Mouse (Mus musculus) gastrocnemius, adult 2 months (tissue): ENCODE data around the gene E4f1. TPM values are rescaled to one million over a fixed set of nuclear protein-coding genes. Genes with fewer than 3 reads are reported as not detected.

Source experiments
- DNase-seq: peaks from one replicate; pipeline ENCODE4 v3.0.0; 2022
- H3K27ac ChIP-seq: fragments of 200-600 bp; 2 replicates; pipeline ENCODE4 v1.8.1; 2022; ENCODE audit warnings: mild to moderate bottlenecking
- H3K4me3 ChIP-seq: fragments of 200-600 bp; 2 replicates; pipeline ENCODE4 v1.8.1; 2022; ENCODE audit warnings: mild to moderate bottlenecking, moderate library complexity
- CTCF ChIP-seq: fragments of 200-600 bp; IDR thresholded peaks from 2 replicates; pipeline ENCODE4 v1.8.1; 2022; ENCODE audit warnings: antibody characterized with exemption, mild to moderate bottlenecking, moderate library complexity
- intact Hi-C: fragments of 180-260 bp; cut with DNase I; formaldehyde crosslinking; loops from one replicate; pipeline ENCODE4 v1.15.1; 2025
- total RNA-seq, 2 experiments: library from RNA; stranded (reverse); gene quantifications; 2 replicates each; pipeline ENCODE4 v1.2.3; 2021

E4f1 gene
- total RNA-seq, 2 experiments from 2014 or later = 11.4 to 16.5 TPM

DNA sequence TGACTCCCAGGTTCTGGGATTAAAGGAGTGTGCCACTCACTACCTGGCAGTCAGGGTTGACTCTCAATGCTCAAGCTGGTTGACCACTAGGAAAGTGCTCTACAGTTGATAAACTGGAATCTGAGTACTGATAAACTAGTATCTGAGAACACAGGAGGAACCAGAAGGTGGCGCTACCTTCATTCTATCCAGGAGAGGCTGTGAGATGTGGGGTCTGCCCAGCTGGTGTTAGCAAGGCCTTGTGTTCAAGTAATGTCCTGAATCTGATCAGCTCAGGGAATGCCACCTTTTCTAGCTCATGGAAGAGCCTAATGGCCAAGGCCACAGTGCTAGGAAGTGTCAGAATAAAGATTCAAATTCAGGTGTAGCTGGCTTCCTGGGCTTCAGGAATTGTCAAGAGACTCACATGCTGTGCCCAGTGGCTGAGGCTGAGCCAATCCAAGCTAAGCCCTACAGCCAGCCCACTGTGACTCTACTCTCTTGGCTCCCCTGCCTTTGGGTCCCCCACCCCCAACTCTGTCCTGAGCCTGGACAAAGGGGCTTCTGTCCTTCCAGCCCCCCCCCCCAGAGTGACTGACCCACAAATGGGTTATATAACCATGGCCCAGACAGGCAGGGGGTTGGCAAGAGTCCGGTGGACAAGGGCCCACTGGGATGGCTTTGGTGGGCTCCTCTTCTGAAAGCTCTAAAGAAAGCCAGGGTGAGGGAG is 24.7 kb upstream of the E4f1 start:
- peak; percentile 78 for TF ChIP-seq CTCF
- Histone ChIP-seq H3K4me3 (no peak overlapping the region), H3K27ac (no peak overlapping the region)
- no peak for DNase-seq
- intact Hi-C loops = loop anchor here (2.0 kb wide), 1 partner anchor 40 kb away; the partner anchor contains the start of gene Rab26

DNA sequence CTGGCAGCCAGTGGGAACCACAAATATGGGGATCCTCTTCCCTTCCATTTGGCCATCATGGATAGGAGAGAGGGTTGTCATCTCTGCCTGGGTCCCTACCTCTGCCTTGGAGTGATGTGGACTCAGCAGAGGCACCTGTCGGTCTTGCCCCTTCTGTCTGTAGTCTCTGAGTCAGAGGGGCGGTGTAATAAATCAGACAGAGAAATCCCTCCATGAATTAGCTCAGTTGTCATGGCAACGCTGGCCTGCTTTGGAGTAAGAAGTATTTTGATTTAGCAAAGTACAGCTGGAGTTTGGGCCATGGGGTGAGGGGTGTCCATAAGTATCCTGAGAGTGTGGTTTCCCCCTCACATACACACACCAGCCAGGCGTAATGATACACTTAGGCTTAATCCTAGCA is 20.3 kb upstream of the E4f1 start:
- intact Hi-C loops = no loop called here
- Histone ChIP-seq H3K27ac (no peak overlapping the region), H3K4me3 (no peak overlapping the region)
- TF ChIP-seq CTCF = no peak
- DNase-seq = no peak

DNA sequence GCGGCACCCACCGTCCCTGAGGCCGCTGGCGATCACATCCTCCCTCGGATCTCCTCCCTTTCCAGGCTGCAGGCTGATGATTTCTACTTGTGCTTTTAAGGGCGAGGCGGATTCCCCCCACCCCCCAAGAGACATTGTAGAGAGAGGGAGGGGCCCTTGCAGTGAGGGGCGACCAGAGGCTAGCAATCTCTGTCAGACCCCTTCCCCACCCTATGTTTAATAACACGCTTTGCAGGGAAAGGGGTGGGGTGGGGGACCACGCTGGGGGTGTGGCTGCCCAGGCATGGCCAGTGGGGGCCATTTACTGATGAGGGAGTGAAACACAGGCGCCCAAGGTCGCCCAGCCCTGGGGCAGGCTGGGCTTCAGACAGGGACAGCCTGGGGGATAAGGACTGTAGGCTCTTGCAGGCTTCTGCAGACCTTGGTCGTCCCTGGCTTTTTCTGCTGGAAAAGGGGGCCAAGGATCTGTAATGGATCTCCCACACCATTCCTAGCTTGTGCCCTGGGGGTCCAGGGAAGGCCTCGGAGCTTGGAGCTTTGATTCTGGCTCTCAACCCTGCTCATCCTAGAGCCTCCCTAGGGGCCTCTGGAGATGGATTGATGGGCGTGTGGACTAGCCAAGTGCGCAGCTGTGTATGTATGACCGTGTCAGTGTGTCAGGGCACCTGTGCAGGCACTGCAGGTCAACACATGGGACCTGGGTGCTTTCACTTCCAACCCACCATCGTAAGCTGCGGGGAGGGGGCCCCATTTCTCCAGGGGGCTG is 19.3 kb upstream of the E4f1 start:
- TF ChIP-seq CTCF = no peak
- DNase-seq = no peak
- Histone ChIP-seq H3K4me3 (peak overlapping the region; percentile 81), H3K27ac (no peak overlapping the region)
- intact Hi-C loops = loop anchor here (5.0 kb wide), 1 partner anchor 38 kb away; the partner anchor contains the start of gene Traf7

DNA sequence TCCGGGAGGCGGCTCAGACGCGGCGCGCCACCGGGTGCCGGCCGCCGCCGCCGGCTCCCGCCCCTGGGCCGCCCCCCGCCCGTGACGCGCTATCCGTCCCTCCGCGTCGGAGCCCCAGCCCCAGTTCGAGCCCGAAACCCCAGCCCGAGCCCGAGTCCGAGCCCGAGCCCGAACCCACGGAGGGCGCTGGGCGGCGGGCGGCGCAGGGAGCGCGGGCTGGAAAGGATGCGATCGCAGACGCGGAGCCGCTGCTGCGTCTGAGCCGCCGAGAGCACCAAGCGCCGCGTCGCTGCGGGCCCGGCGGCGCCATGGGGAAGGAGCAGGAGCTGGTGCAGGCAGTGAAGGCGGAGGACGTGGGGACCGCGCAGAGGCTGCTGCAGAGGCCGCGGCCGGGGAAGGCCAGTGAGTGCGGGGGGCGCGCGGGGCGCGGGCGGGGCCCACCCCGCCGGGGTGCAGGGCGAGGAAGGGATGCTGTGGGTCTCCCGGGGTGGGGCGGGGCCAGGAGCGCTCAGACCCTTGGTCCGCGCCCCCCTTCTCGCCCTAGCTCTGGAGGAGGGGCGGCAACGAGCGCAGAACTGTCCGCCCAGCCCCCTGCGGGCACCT is 18.6 kb upstream of the E4f1 start:
- H3K27ac ChIP-seq = peak overlapping the region; percentile 28
- TF ChIP-seq CTCF = no peak
- H3K4me3 ChIP-seq = peak overlapping the region; percentile 81
- DNase-seq = peak; percentile 48
- intact Hi-C loops = loop anchor here (5.0 kb wide), 1 partner anchor 39 kb away; the partner anchor contains the start of gene Traf7

DNA sequence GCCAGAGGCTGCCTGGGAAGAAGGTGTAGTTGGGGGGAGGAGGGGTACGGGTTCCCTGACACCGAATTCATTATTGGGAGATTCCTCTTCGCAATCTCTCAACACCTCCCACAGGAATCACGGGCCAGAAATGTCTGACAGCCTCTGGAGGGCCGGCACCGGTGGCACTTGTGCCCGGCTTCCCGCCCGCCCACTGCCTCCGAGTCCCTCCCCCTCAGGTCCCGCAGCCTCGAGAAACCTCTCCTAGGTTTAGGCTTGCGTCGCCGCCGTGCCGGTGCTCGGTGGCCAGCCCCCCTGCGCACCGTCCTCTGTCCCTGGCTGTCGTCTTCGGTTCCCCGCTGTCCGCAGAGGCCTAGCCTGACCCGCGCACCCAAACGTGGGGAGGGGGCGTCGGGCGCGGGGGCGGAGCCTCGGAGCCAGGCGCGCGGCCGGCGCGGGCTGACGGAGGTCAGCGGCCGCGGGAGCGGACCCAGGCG is 18.1 kb upstream of the E4f1 start, which contains the start of gene Caskin1:
TSS of gene Caskin1 (plus strand) at position 416 of the 476 bp plus-strand sequence.
- no peak for TF ChIP-seq CTCF
- intact Hi-C loops = loop anchor here (5.0 kb wide), 1 partner anchor 39 kb away; the partner anchor contains the start of gene Traf7
- Histone ChIP-seq H3K27ac (peak within 1 kb of the TSS; percentile 28), H3K4me3 (peak within 1 kb of the TSS; percentile 81)
- DNase-seq = no peak

DNA sequence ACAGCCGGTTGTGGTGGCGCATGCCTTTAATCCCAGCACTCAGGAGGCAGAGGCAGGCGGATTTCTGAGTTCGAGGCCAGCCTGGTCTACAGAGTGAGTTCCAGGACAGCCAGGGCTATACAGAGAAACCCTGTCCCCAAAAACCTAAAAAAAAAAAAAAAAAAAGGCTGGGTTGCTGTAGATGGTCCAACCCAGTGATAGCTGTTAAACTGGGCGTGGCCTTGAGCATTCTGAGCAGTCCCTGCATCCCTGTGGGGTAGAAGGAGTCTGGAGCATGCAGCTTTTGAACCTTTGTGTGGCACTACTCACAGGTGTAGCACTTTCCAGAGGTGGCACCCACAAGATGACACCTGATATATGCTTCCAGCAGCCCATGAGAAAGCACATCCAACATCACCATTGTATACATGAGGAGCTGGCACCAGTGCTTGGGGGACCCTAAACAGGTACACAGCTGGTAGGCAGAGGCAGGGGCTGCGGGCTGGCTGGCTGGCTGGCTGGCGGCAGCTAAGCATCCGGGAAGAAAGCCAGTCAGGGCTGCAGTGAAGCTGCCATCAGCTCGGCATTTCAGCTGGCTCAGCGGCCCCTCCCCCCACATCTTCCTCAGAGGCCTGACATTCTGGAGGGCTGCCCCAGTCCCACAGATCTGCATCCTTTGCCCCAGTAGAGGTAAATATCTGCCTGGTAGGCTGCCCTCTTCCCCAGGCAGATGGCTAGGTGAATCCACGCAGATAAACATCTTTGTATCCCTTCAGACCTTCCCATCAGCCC is 15.2 kb upstream of the E4f1 start:
- intact Hi-C loops = loop anchor here (5.0 kb wide), 1 partner anchor 42 kb away; the partner anchor contains the start of gene Traf7
- peak; percentile 68 for DNase-seq
- TF ChIP-seq CTCF = no peak

DNA sequence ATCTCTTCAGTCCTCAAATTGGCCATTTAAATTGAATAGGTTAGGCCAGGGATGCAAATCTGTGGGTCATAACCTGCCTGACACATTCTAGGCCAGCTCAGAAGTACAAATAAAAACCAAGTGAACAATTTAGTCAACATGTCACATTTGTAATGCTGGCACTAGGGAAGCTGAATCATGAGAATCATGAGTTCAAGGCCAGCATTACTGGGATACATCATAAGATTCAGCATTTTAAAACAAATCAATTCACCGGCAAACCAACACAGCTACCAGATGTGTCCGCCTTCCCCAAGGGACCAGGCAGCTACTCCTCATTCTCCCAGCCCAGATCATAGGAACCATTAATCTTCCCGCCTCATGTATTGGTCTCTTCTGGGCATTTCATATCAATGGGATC is 13.4 kb upstream of the E4f1 start:
- no peak for DNase-seq
- Histone ChIP-seq H3K4me3 (no peak overlapping the region), H3K27ac (no peak overlapping the region)
- no peak for TF ChIP-seq CTCF
- intact Hi-C loops = no loop called here

More for the DNA sequence above, 15.2 kb upstream of the E4f1 start:
- Histone ChIP-seq H3K4me3 (no peak overlapping the region), H3K27ac (no peak overlapping the region)

DNA sequence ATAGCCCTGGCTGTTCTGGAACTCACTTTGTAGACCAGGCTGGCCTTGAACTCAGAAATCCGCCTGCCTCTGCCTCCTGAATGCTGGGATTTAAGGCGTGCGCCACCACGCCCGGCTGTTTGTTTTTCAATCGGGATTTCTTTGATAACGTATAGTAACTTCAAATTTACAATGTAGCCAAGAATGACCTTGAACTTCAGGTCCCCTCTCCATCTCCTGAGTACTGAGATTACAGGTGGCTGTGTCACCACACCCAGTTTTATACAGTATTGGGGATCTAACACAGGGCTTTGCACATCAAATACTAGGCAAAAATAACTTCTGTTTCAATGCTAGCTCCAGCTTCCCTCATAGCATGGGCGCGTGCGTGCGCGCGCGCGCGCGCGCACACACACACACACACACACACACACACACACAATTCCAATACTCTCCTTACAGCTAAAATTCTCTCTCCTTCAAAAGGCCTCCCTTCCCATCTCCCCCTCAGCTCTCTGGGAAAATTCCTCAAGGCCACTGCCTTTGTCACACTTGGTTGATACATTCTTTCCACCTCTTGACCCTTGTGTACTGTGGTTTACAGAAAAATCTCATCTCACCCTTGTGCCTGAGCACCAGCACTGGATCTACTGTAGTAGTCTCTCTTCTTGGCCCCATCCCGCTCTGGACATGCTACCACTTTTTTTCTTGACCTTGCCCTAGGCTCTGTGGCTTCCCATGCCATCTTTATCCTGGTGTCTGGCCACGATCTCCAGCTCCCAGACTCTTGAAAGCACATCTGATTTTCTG is 11.1 kb upstream of the E4f1 start:
- no peak for TF ChIP-seq CTCF
- Histone ChIP-seq H3K27ac (no peak overlapping the region), H3K4me3 (no peak overlapping the region)
- intact Hi-C loops = no loop called here
- DNase-seq = no peak

DNA sequence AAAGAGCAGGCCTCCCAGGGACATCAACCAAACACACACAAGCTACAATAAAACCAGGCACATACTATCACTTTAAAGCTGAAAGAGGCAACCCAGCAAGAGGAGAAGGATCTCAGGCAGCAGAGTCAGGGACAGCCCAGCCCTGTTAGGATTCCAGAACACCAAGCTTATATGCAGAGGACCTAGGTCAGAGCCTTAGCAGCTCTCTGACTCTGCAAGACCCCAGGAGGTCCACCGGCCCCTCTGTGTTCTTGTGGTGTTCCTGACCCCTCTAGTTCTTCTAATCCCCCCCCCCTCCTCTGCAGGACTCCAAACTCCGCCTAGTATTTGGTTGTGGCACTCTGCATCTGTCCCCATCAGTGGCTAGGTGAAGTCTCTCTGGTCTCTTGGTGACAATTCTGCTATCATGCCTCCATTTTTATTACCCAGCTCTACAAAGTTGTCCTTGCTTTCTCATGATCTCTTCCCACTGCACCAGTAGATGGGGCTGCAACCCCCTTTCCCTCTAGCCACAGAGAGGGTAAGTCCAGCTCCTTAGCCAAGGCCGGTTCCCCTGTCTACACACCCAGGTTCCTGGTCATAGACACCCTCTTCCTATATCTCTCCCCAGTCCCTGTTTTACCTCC is 10.2 kb upstream of the E4f1 start:
- peak; percentile 10; the same call in 1 of the 2 replicates for TF ChIP-seq CTCF
- intact Hi-C loops = no loop called here
- no peak overlapping the region for H3K4me3 ChIP-seq
- no peak overlapping the region for H3K27ac ChIP-seq
- no peak for DNase-seq

DNA sequence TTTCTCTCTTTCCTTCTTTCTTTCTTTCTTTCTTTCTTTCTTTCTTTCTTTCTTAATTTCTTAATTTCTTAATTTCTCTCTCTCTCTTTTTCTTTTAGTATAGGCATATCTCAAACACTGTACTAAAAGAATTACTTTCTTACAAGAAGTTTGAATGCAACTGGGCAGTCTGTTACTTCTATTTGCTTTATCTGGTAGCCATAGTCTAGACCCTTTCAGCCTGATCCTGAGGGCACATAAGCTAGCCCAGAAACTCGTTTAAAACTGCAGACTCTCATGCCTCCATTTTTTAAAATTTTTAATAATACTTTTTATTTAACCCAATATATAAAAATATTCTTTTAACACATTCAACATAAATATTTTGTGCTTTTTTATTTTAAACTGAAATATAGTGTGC is 9.3 kb upstream of the E4f1 start:
- peak overlapping the region; percentile 99 for H3K27ac ChIP-seq
- H3K4me3 ChIP-seq = peak overlapping the region; percentile 76
- no peak for TF ChIP-seq CTCF
- DNase-seq = no peak
- intact Hi-C loops = no loop called here
